Mouse (Mus musculus): ENCODE measurements around the gene Pcp4. TPM values are rescaled to one million over a fixed set of nuclear protein-coding genes. Genes with fewer than 3 reads are reported as not detected.

Gene Pcp4
- polyA plus RNA-seq, 1 experiment from 2014 or later, result 71.2 TPM

DNA sequence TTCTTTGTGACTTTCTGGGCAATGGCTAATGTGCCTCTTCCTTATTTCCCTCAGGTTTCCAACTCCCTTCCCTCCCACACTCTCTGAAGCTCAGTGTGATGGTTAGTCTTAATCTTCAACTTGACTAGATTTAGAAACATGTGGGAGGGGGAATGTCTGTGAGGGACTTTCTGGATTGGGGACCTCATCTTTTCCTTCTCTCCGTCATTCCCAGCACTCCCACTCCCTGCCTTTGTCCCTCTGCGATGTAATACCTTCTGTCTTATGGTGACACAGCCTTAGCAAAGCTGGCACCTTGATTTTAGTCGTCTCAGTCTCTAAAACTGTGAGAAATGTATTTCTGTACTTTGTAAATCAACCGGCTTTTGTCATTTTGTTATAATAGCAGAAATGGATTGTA, 88.0 kb downstream of the Pcp4 start:
- H3K9ac ChIP-seq (ENCODE audit: low read length), result no peak overlapping the region
- no peaks in the 10 kb centered on the region for H3K36me3 ChIP-seq (ENCODE audit: control insufficient read depth, insufficient read depth, low read length)
- no peak overlapping the region for H3K27ac ChIP-seq (replicated peaks)
- H3K27me3 ChIP-seq (ENCODE audit: control insufficient read depth, insufficient read depth, low read length), result no peaks in the 10 kb centered on the region
- no peaks in the 10 kb centered on the region for H3K9me3 ChIP-seq (ENCODE audit: control insufficient read depth, low read length)
- DNase-seq (ENCODE audit: low spot score), result no peak
- TF ChIP-seq EP300 (optimal IDR thresholded peaks at IDR 0.05), result no peak
- TF ChIP-seq CTCF (IDR thresholded peaks at IDR 0.05; ENCODE audit: low read depth), result no peak
- WGBS, result 73% methylated on average over 4 of the region's 4 CpGs
- no peak for ATAC-seq (ENCODE audit: low FRiP score, low TSS enrichment)
- H3K4me2 ChIP-seq (replicated peaks; ENCODE audit: low read depth), result no peak overlapping the region
- H3K4me1 ChIP-seq (replicated peaks; ENCODE audit: control insufficient read depth, insufficient read depth), result no peaks in the 10 kb centered on the region
- no peak overlapping the region for H3K4me3 ChIP-seq (ENCODE audit: low read depth, low read length)

DNA sequence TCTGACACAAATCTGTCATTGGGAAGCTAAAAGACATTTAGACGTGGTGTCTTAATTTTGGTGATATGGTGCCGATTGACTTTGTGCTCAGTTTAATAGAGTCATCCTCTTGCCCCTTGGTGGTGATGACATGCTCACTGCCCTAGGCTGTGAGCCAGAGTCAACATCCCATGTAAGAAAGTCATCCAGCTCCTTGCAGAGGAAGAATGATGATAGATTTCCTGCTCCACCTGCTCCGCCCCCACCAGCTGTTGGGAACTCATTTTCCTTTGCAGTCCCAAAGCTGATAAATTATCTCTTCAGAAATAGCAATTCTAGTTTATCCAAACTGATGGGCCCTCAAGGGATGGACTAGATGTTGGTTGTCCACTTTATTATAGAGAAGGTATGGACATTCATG, 89.2 kb downstream of the Pcp4 start:
- no peak for TF ChIP-seq EP300 (optimal IDR thresholded peaks at IDR 0.05)
- TF ChIP-seq CTCF (IDR thresholded peaks at IDR 0.05; ENCODE audit: low read depth), result no peak
- WGBS, result 61% methylated on average over 3 of the region's 3 CpGs
- DNase-seq (ENCODE audit: low spot score) (no peak), ATAC-seq (ENCODE audit: low FRiP score, low TSS enrichment) (no peak)
- H3K9ac ChIP-seq (ENCODE audit: low read length), result no peak overlapping the region
- H3K27me3 ChIP-seq (ENCODE audit: control insufficient read depth, insufficient read depth, low read length), result no peaks in the 10 kb centered on the region
- H3K36me3 ChIP-seq (ENCODE audit: control insufficient read depth, insufficient read depth, low read length), result no peaks in the 10 kb centered on the region
- H3K4me2 ChIP-seq (replicated peaks; ENCODE audit: low read depth), result no peak overlapping the region
- no peaks in the 10 kb centered on the region for H3K9me3 ChIP-seq (ENCODE audit: control insufficient read depth, low read length)
- no peak overlapping the region for H3K4me3 ChIP-seq (ENCODE audit: low read depth, low read length)
- H3K27ac ChIP-seq (replicated peaks), result no peak overlapping the region
- no peaks in the 10 kb centered on the region for H3K4me1 ChIP-seq (replicated peaks; ENCODE audit: control insufficient read depth, insufficient read depth)

DNA sequence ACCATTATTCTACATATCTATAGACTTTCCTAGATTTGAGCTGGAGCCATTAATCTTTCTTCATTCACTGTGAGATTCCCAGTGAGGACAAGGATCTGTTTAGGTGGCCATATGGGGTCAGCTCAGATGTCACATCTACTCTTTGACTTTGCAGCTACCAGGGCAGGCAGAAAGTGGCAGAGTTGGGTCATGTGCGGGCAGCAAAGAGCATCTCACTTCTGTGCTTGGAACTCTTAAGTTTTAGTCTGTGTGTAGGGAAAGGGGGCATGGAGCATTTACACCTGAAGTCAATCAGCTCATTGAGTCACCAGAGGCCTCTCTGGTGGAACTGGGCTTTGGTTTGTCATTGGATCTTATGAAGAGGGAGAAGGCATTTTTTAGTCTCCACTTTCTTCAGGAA, 90.9 kb downstream of the Pcp4 start:
- 96% methylated on average over 1 of the region's 1 CpGs for WGBS
- Histone ChIP-seq H3K4me1 (replicated peaks; ENCODE audit: control insufficient read depth, insufficient read depth) (no peaks in the 10 kb centered on the region), H3K36me3 (ENCODE audit: control insufficient read depth, insufficient read depth, low read length) (no peaks in the 10 kb centered on the region), H3K9ac (ENCODE audit: low read length) (no peak overlapping the region), H3K4me2 (replicated peaks; ENCODE audit: low read depth) (no peak overlapping the region), H3K4me3 (ENCODE audit: low read depth, low read length) (no peak overlapping the region), H3K27ac (replicated peaks) (no peak overlapping the region), H3K9me3 (ENCODE audit: control insufficient read depth, low read length) (no peaks in the 10 kb centered on the region), H3K27me3 (ENCODE audit: control insufficient read depth, insufficient read depth, low read length) (no peaks in the 10 kb centered on the region)
- DNase-seq (ENCODE audit: low spot score), result no peak
- no peak for TF ChIP-seq EP300 (optimal IDR thresholded peaks at IDR 0.05)
- no peak for ATAC-seq (ENCODE audit: low FRiP score, low TSS enrichment)

DNA sequence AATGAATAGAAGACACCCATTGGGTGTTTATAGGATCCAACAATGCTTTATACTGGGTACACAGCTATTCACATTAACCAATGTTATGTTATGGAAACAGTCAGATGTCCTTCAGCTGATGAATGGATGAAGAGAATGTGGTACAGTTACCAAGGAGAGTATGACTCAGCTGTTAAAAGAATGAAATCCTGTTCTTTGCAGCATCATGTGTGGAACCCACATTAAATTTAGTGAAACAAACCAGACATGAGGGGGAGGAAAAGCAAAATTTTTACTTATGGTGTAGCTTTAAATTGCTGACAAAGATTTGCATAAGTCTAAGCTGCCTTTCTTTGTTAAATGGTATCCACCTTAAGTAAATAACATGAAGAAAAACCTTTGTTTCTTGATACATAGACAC, 92.4 kb downstream of the Pcp4 start:
- H3K4me1 ChIP-seq (replicated peaks; ENCODE audit: control insufficient read depth, insufficient read depth), result no peaks in the 10 kb centered on the region

DNA sequence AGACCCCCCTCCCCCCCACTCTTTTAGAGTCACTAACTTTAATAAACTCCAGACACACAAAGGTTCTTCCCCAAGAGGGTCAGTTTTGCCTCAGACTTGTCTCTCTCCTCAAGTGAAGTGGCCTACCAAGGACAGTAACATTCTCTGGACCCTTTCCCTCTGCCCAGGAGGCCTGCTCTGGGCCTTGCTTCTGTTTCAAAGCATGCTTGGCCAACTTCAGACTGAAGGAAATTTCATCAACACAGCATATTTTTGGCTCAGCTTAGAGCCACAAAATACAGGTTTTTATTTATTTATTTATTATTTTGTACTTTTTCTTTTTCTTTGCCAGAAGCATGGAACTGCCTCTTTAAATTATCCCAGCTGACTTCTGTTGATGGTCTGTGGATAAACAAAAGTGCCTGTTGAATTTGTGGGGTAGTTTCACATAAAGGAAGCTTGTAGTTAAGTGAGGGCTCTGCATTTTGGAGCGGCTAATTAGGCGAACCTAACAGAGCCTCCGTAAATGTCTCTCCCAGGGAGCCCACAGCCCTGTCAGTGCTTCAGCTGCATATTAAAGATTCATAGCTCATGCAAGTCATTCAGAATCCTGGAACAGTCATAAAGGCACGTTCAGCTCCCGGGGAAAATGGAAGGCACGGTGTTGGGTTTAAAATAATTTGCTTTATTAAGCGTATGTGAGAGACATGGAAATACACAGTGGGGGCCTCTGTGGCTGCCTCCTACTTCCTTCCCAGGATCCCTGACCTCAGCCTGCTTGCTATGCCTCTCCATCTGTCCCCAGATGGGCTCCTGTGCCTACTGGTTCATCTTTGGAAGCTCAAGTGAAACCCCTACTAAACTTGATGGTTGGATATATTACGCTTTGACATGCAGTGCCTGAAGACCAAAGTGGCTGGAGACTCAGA, 96.2 kb downstream of the Pcp4 start:
- no peak for DNase-seq (ENCODE audit: low spot score)
- ATAC-seq (ENCODE audit: low FRiP score, low TSS enrichment), result no peak
- WGBS, result 53% methylated on average over 8 of the region's 8 CpGs
- Histone ChIP-seq H3K9me3 (ENCODE audit: control insufficient read depth, low read length) (no peaks in the 10 kb centered on the region), H3K9ac (ENCODE audit: low read length) (no peak overlapping the region), H3K4me1 (replicated peaks; ENCODE audit: control insufficient read depth, insufficient read depth) (no peaks in the 10 kb centered on the region), H3K4me3 (ENCODE audit: low read depth, low read length) (no peak overlapping the region), H3K4me2 (replicated peaks; ENCODE audit: low read depth) (no peak overlapping the region), H3K36me3 (ENCODE audit: control insufficient read depth, insufficient read depth, low read length) (no peaks in the 10 kb centered on the region), H3K27ac (replicated peaks) (no peak overlapping the region), H3K27me3 (ENCODE audit: control insufficient read depth, insufficient read depth, low read length) (no peaks in the 10 kb centered on the region)
- TF ChIP-seq CTCF (IDR thresholded peaks at IDR 0.05; ENCODE audit: low read depth) (no peak), EP300 (optimal IDR thresholded peaks at IDR 0.05) (no peak)

More for the DNA sequence above, 92.4 kb downstream of the Pcp4 start:
- no peaks in the 10 kb centered on the region for H3K36me3 ChIP-seq (ENCODE audit: control insufficient read depth, insufficient read depth, low read length)
- H3K27me3 ChIP-seq (ENCODE audit: control insufficient read depth, insufficient read depth, low read length), result no peaks in the 10 kb centered on the region
- TF ChIP-seq CTCF (IDR thresholded peaks at IDR 0.05; ENCODE audit: low read depth), result no peak
- TF ChIP-seq EP300 (optimal IDR thresholded peaks at IDR 0.05), result no peak
- H3K9ac ChIP-seq (ENCODE audit: low read length), result no peak overlapping the region
- no peak for DNase-seq (ENCODE audit: low spot score)
- no peak overlapping the region for H3K27ac ChIP-seq (replicated peaks)
- no peak for ATAC-seq (ENCODE audit: low FRiP score, low TSS enrichment)
- no peaks in the 10 kb centered on the region for H3K9me3 ChIP-seq (ENCODE audit: control insufficient read depth, low read length)
- H3K4me2 ChIP-seq (replicated peaks; ENCODE audit: low read depth), result no peak overlapping the region
- H3K4me3 ChIP-seq (ENCODE audit: low read depth, low read length), result no peak overlapping the region

DNA sequence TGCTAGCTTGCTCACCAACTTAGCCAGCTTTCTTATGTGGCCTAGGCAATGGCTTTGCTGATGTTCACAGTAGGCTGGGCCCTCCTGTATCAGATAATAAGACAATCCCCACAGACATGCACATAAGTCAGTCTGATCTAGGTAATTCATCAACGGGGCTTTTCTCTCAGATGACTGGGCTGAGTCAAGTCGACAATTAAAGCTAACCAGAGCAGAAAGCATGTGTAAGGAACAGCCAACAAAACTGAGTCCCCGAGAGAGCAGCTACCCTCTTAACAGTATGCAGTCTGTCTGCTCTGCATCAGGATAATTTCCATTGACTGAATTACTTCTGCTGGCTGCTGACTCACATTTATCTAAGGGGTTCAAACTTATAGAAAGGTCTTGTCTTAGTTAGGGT, 100.0 kb downstream of the Pcp4 start:
- Histone ChIP-seq H3K9me3 (ENCODE audit: control insufficient read depth, low read length) (no peaks in the 10 kb centered on the region), H3K4me1 (replicated peaks; ENCODE audit: control insufficient read depth, insufficient read depth) (no peaks in the 10 kb centered on the region), H3K4me2 (replicated peaks; ENCODE audit: low read depth) (no peak overlapping the region), H3K36me3 (ENCODE audit: control insufficient read depth, insufficient read depth, low read length) (no peaks in the 10 kb centered on the region), H3K27me3 (ENCODE audit: control insufficient read depth, insufficient read depth, low read length) (no peaks in the 10 kb centered on the region), H3K9ac (ENCODE audit: low read length) (no peak overlapping the region), H3K27ac (replicated peaks) (no peak overlapping the region), H3K4me3 (ENCODE audit: low read depth, low read length) (no peak overlapping the region)
- 51% methylated on average over 3 of the region's 3 CpGs for WGBS
- TF ChIP-seq CTCF (IDR thresholded peaks at IDR 0.05; ENCODE audit: low read depth) (no peak), EP300 (optimal IDR thresholded peaks at IDR 0.05) (no peak)
- DNase-seq (ENCODE audit: low spot score), result no peak
- ATAC-seq (ENCODE audit: low FRiP score, low TSS enrichment), result no peak

Other genes starting within 250 kb of the Pcp4 start
- 8.7 and 10.6 TPM in 2 replicates for gene B3galt5, start 231.8 kb upstream of the Pcp4 start, polyA plus RNA-seq (2015; fragmentation: Nextera tagmentation; extraction: Ambion mirVana)
- 0.19 and 0.23 TPM in 2 replicates for gene Itgb2l, start 24.0 kb upstream of the Pcp4 start, polyA plus RNA-seq (2015; fragmentation: Nextera tagmentation; extraction: Ambion mirVana)